Mouse (Mus musculus) kidney, adult 8-10 months (tissue): ENCODE measurements around the gene Mamdc4.

Experiments used
- DNase-seq, 2 experiments: peaks; one replicate each; pipeline ENCODE4 v3.0.0; 2022

Gene Mamdc4

DNA sequence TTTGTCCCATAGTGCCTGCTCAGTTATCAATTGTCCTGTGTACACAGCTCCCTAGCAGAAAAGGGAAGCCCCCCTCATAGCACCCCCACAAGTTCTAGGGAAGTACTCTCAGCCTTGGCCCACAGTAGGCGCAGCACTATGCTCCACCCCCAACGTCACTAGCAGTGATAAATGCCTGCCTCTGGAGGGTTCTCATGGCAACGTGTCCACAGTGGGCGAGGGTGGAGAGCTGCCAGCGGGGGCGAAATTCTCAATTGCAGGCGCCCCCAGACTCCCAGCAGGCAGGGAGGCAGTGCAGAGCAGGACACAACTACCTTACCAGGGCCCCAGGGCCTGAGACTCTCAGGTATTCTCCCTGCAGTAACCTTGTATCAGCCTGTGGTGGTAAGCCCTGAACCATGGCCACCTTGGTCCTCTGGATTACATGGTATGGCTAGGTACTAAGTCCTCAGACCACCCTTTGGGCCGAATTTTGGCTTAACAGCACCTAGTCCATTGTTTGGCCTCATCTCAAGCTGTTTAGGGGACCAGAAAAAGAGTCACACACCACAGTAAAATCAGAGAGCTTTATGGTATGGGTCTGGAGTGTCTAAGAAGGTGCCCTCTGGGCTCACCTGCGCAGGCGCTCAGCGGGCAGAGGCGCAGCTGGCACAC is 7.9 kb upstream of the Mamdc4 start:
- DNase-seq = no peak

DNA sequence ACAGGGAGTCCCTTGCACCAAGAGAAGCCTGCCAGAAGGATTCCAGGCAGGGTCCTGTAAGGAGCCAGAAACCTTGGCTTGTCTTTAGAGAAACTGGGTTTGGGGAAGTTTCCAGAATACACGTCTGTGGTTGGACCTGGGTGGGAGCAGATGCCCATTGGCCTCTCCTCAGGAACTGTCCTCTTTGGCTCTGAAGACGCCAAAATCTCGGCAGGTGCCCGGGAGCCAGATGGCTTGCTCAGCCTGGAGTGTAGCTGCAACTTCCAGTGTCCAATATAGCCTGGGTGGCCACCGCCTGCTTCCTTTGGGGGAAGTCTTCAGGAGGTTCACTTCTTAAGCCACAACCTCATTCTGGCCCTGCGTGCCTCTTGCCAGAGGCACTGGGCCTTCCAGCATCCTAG is 7.3 kb upstream of the Mamdc4 start:
- DNase-seq = no peak

DNA sequence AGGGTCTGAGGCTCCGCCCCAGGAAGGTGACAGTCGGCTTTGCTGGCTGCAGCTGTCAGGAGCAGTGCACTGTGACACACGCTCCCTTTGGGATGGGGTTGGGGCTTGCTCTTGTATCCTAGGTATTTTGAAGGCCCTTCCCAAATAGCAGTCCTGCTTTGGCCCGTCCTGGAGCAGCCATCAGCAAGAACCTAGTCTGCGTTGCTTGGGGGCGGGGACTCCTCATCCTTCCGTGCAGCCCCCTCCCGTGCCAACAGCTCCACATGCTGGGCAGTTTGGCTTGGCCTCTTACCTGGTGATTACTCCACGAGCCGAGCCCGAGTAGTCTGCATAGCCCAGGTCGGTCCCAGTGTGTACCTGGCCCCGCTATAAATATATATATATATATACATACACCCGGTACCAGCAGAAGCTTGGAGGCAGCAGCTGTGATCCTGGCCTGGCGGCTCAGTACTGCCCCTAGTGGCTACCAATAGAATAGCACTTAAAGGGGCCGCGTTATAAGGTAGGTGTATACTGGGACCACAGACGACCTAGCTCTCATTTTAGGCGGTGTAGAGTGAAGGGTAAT is 6.7 kb upstream of the Mamdc4 start, which contains the start of gene Ajm1:
Gene Ajm1, minus strand, starts transcription at position 464 of the 571 bp plus-strand sequence.
- DNase-seq = no peak

DNA sequence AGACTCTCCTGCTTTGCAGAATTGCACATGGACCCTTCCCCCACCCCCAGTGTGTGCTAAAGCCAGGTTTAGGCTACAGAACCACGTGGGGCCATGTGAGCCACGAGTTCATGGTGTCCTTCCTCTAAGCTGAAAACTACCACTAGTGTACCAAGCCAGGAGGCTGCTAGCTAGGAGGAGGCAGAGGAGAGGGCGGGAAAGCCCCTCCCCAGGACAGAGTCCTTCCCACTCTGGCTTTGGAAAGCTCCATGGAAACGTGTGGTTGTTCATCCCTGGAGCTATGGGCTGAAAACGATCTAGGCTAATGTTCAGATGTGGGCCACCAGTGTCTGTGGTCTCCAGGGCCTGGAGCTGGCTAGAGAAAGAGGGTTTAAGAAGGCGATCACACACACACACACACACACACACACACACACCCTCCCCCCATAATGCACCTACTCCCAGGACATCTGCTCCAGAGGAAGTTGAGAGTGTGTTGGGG is 6.0 kb upstream of the Mamdc4 start:
- no peak for DNase-seq

DNA sequence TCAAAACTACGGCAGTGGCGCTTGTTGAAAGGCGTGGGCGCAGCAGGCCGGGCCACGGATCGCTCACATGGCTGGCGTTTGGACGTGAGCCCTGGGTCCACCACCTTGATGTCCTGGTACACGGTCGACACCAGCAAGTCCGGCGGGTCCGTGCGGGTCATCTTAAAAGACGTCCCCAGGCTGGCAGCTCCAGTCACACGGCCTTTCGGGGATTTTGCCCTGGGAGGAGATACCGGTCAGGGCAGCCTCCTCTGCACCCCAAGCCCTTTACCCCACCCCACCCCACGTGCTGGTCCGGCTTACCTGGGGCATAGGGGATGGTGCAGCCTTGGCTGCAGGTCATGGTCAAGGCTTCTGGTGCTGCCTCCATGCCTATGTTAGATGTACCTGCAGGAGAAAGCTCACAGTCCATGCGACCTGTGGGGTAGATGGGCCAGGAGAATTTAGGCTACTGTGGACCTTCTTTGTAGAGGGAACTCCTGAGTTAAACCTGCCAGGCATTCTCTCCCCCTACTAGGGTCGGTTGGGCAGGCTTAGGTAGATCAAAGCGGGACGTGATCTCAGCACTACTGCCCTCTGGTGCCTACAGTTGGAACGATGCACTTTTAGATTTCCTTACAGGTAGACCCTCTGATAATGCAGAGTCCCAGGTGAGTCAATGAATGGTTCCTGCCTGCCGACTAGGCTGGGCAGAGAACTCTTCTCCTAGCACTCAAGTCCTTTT is 5.3 kb upstream of the Mamdc4 start:
- peak in 1 of 2 experiments; percentile 67 for DNase-seq

DNA sequence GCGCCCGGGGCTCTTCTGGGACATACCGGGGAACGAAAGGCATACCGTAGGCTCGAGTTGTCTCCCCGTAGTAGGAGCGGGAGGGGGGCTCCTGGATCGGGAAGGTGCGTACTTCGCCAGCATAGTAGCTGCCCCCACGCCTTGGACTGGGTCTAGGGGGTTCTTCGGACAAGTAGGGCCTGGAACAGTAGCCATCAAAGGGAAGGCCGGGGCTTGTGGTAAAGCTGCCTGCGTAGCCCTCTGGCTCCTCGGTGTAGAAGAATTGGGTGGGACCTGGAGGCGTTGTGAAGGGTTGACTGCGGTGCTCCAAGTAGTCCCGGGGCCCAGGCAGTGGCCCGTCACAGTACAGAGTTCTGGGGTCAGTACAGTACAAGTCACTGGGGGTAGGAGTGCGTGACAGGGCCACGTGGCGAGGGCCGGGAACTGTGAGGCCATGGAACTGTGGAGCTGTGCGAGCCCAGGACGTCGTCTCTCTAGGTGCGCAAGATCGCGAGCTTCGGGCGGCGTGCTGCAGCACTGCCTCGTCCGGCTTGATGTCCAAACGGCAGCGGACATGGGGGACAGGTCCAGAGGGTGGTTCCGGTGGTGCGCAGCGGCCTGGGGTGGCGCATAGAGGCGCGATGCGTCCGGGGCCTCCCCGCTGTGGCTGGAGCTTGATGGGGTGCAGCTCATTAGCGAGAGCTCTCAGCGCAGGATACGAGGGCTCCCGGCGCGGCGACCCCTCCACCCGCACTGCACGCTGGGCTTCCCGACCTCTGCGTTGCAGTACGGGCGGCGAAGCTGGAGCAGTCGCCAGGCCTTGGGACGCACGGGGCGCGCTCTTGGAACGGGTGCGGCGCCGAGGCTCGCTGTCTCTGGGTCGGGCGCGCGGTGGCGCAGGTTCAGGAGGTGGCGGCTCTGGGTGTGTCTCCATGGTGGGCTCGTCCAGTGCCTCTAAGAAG is 4.4 kb upstream of the Mamdc4 start:
- DNase-seq = no peak

DNA sequence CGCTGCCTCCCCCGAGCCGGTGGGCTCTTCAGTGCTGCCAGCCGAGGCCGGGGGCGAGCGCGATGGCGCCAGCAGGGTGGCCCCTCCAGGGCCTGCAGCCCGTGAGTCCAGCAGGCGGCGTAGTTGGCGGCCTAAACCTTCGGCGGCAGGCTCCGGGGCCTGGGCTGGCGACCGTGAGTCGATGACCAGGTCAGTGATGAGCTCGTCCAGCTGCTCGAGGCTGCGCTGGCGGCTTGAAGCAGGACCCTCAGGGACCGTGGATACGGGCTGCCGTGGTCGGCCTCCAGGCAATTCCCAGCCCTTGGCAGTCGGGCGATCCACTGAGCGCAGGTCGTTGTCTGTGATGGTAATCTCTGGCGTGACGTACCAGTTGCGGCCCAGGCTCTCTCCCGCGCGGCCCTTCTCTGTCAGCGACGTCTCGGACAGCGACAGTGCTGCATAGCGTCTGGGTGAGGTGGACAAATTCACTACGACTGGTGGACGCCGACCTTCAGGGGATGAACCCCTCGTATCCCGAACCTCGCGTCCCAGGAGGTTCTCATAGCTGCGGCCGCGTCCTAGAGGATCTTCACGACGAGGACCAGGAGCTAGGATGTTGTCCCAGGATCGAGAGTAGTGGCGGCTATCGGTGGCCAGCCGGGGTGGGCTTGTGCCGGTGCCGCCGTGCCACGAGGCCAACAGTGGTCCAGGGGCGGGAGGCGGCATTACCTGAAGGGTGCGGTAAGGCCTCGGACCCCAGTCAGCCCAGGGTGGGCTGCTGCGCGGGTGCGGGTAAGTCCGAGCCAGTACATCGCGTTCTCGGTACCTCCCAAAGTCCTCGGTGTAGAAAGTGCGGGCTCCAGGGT is 3.5 kb upstream of the Mamdc4 start:
- DNase-seq = no peak

DNA sequence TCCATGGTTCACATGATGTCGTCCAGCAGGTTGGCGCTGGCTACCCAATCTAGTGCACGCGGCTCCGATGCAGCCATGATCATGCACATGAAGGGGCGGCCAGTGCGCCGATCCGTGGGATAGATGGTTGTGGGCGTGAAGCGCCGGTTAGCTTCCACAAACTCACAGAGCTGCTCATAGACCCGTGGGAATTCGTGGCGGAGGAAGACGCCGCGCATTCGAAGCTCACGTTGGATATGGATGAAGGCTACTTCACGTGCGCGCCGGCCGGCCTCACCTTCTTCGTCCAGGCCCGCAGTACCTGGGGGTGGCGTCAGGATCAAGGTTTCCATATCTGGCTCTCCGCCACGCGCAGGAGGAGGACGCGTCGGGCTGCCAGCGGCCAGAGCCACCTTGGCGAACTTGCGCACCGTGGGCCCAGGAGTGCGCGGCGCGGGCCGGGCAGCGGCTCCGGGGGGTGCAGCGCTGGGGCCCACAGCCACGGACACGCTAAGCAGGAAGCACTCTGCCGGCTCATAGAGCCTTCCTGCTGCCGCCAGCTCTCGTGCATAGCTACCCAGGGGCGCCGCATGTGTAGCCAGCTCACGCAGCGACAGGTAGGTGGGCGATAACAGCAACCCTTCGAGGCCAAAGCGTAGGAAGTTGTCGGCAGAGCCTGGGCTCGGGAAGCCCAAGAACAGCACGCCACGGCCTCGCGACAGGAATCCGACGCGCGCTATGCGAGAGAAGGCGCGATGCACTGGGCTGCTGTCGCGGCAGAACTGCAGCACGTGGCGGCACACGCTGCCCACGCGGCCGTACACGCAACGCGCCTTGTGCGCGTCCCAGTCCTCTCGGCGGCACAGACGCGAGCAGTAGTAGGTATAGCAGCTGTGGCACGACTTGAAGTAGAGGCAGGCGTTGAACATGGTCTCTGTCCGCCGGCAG is 2.6 kb upstream of the Mamdc4 start:
- DNase-seq = no peak

DNA sequence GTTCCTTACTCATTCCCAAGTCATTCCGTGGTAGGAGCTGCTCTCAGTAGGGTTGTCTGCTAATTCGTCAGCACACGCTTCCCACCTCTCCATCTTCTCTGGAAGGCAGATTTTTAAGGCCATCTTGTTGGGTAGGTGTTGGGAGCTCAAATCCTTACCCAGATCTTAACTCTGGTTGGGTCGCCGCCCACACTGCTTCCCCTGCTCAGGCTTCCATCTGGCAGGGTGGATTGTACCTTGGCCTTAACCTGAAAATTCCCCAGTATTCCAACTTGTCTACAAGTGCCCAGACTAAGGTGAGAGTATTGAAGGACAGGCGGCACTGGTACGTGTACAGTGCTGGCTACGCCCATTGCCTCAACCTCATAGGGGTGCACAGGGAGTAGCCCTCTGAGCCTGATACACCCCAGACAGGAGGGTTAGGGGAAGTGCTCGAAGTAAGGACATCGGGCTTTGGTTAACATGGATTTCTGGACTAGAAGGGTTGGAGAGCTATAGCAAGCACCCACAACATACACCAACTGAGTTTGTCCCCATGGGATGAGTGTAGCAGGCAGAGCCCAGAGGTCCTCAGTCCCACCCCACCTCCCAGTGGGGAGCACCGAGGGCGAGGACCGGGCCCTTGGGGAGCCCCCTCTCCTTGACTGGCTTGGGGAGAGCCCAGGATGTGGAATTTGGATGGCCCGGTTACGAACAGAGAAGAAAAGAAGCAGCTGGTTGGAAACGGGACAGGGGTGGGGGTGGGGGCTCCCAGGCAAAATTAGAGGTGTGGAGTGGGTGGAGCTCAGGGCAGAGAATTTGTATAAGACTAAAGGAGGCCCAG is 1.6 kb upstream of the Mamdc4 start:
- no peak for DNase-seq

DNA sequence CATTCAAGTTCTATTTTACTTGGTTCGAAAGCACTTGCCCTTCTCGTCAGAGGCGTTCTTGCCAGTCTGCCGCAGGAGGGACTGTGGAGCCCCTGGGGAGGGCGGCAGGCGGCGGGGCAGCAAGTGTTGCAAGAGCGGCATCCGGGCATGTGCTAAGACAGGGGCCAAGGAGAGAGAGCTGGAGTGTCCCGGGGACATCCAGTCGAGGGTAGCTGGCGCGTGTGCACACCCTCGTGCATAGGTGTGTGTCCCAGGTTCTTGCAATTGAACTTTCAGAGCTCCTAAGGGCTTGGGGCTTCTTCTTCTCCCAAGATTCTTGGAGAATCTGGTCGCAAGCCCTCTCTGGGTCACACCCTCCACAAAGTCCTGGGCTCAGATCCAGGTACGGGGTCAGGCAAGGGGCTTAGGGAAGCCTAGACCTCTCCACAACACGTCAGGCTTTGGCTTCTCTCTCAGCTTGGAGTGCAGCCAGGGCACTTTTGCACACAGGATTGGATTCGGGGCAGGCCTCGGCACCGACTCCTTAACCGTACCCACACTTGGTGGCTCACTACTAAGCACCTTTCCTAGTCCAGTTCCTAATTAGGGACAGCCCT is 885 bp upstream of the Mamdc4 start:
- no peak for DNase-seq

DNA sequence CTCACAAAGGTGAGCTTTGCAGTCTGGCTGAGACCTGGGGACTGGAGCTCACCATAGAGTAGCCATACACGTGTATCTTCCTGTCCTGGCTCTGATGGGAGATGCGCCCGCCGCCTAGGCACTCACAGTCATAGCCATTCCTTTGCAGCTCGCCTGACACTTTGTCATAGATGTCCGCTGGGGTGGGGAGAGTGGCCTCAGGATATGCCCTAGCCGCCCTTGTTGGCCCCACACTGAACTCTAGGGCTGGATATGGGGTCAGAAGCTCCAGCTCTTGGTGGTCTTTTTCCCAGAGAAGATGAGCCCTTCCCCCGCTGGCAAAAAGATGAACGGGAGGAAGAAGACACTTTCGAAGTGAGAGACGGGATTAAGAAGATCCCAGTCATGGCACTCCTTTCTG is 509 bp downstream of the Mamdc4 start:
- DNase-seq = no peak

DNA sequence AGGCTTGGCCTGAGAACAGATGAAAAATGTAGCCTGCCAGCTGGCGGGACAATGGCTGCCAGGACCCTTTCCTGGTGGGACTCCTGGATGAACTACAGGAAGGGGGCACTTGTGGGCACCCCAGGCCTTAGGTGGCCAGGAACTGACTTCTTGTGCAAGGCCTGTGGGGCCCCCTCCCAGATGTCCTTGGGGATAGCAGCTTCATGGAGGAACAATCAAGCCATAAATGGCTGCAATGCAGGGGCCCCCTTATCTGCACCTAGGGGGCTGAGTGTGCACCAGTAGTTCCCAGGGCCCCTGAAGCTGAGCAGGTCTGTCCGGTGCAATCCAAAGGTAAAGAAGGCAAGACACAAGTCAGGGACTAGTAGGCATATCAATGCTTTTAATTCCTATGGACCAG is 1.6 kb downstream of the Mamdc4 start:
- DNase-seq = no peak

DNA sequence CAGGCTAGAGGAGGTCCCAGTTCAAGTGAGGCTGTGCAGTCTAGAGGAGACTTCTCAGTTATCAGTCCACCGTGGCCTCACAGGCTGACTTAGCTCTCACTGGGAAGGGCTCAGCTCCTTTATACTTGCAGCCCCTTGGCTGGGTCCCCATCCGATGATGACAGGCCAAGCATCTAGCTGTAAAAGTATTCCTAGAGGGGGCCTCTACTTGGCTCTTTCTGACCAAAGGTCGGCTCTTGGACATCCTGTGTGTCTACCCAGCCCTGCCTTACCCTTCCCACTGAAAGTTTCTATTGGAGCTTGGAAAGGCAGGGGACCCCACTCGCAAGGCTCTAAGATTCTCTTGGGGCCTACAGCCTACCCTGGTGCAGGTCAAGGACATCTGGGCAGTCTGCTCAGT is 3.4 kb downstream of the Mamdc4 start:
- no peak for DNase-seq

DNA sequence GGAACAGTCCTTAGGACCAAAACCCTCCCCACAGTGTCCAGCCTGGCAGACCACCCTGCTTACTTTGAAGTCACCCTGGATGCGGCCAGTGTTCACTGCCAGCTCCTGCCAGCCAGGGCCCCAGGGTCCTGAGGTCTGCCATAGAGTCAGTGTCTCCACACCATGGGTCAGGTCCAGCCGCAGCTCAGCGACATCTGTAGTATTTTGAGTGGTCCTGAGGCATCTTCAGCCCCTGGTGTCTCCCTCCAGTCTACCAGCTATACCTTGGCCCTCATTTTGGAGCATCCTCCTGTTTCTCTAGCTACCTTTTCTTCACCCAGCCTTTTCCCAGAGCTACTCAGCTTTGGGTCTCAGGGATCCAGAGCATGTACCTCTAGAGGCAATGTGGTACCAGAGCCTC is 5.3 kb downstream of the Mamdc4 start:
- DNase-seq = no peak

DNA sequence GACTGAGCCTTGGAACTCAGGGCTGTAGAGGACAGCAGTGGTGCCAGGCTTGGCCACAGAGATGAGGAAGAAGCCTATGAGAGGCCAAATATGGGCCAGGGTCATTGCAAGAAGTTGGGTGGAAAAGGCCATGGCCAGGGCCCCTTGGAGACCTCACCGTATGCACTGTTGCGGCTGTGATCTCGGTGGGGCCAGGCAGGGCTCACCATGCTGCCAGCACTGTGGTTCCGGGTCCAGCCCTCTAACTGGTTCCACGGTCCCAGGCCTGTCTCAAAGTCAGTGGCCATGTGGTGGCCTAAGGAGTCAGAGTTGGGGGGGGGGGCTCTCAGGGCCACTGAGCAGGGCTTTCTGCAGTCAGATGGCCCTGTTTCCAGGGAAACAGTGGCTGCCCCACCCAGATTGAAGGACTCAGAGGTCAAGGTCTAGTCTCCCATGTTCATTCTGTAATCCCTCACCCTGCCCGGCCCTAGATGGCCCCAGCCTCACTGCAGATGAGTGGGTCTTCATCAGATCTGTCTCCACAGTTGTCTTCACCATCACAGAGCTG is 6.1 kb downstream of the Mamdc4 start:
- no peak for DNase-seq

DNA sequence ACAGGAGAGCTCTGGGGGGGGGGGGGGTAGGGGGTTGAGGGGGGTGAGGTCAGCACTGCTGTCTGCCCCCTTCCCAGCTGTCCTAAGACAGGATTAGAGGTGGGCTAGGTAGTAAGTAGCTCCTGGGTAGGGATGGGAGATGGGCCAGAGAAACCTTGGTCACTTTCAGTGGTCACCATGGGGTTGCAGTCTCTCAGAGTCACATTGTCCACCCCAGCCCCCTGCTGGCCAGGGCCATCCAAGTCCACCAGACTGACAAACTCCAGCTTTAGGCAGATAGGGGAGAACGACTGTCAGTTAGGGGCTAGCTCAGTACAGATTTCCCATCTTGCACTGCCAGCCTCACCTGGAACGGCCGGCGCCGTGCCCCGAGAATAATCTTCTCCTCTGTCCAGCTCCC is 8.1 kb downstream of the Mamdc4 start:
- DNase-seq = no peak

DNA sequence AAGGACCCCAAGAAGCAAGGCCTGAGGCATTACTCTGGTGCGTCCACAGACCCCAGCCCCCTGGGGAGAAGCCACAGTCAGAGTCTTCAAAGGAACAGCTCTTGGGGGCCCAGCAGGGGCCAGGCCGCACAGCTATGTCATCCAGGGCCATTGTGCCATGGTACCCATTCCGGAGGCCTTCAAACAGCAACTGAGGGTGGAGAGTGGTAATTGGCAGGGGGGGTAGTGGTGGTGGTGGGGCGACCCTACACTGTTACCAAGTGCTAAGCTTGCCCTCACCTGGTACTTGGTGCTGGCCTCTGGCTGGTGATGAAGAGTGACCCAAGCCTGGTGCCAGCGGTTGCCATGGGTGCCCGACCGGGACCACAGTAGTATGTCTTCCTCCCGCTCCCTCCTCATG is 8.9 kb downstream of the Mamdc4 start:
- DNase-seq = no peak

DNA sequence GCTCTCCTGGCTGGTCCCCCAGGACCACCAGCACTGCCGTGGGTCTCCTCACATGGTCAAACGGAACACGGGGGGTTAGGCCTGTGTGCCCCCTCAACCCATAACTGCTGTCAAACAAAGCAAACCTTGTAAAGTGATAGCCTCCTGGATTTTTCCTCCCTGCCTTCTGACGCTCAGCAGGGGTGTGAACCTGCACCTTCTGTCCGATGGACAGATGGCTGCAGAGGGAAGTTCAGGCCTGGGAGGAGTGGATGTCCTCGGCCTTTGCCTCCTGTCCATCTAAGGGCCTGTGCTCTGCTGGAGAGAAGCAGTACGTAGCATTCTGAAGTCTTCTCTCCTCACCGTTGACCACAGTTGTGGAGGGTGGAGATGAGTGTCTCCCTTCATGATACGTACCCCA is 12.7 kb downstream of the Mamdc4 start:
- DNase-seq = no peak

DNA sequence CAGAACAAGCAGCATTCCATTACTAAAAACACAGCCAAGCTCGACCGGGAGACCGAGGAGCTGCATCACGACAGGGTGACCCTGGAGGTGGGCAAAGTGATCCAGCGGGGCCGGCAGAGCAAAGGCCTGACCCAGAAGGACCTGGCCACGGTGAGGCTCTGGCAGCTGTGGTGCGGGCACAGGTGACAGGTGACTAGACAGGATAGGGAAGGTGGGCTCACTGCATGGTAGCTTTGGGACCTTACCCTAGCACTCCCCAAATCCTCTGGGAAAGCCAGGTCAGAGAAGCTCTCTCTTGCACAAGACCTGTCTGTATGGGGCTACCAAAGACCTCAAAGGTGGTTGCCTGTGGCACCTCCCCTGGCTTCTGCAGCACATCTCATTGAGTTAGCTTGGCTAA is 14.1 kb downstream of the Mamdc4 start:
- DNase-seq = no peak
